Mouse (Mus musculus) CH12.LX (cell line): Measurements from ENCODE around the gene Cda. TPM values are rescaled to one million over a fixed set of nuclear protein-coding genes. Genes with fewer than 3 reads are reported as not detected.

ENCODE experiments used
- DNase-seq: peaks from one replicate; pipeline ENCODE4 v3.0.0-alpha.2; 2013; ENCODE audit errors: extremely low read depth
- H3K27ac ChIP-seq: 2 replicates; pipeline ENCODE4 v1.5.1; 2012; ENCODE audit warnings: low read depth, mild to moderate bottlenecking, control low read depth, moderate library complexity; ENCODE audit not compliant: insufficient read depth
- H3K27me3 ChIP-seq: replicated peaks from 2 replicates; pipeline ENCODE3; 2012; ENCODE audit warnings: inconsistent platforms
- H3K36me3 ChIP-seq, 2 experiments: replicated peaks in 1 of 2; 2 replicates each; pipeline versions ENCODE3 to v1.6.1; 2012; ENCODE audit warnings: inconsistent platforms in 1 of 2, low read length in 1 of 2, mild to moderate bottlenecking in 1 of 2, mixed read lengths in 1 of 2, moderate library complexity in 1 of 2; ENCODE audit not compliant: control insufficient read depth in 1 of 2, insufficient read depth in 1 of 2
- H3K4me1 ChIP-seq, 2 experiments: 2 replicates each; pipeline ENCODE4 v1.6.1; 2012; ENCODE audit warnings: inconsistent platforms in 1 of 2, moderate library complexity in 1 of 2; ENCODE audit not compliant: insufficient read depth in 2 of 2, control insufficient read depth in 1 of 2
- H3K4me2 ChIP-seq: 2 replicates; pipeline ENCODE4 v1.6.1; 2012; ENCODE audit warnings: low read depth, mild to moderate bottlenecking, control low read depth; ENCODE audit not compliant: poor library complexity, insufficient read depth, severe bottlenecking
- H3K4me3 ChIP-seq, 3 experiments: fragments of 150-350 bp in 1 of 3; sonication (generic) in 1 of 3; replicated peaks in 1 of 3; 2 replicates each; pipeline versions ENCODE3 to v1.5.1; 2011 to 2012; ENCODE audit warnings: low read depth in 2 of 3, low read length in 2 of 3, mild to moderate bottlenecking in 2 of 3, moderate library complexity in 2 of 3, control low read depth in 1 of 3, improper control_type of control experiment in 1 of 3, inconsistent platforms in 1 of 3, mixed read lengths in 1 of 3; ENCODE audit not compliant: poor library complexity in 1 of 3
- H3K79me2 ChIP-seq: replicated peaks from 2 replicates; pipeline ENCODE4 v1.6.1; 2012; ENCODE audit warnings: mild to moderate bottlenecking, moderate library complexity; ENCODE audit not compliant: control insufficient read depth, poor library complexity, insufficient read depth, severe bottlenecking; ENCODE audit errors: extremely low read depth
- H3K9ac ChIP-seq: 2 replicates; pipeline ENCODE4 v1.6.1; 2012; ENCODE audit warnings: low read depth, mild to moderate bottlenecking, control low read depth, moderate library complexity; ENCODE audit not compliant: insufficient read depth
- H3K9me3 ChIP-seq: replicated peaks from 2 replicates; pipeline ENCODE3; 2012; ENCODE audit warnings: low read length, inconsistent platforms, mixed read lengths
- CTCF ChIP-seq, 2 experiments: IDR thresholded peaks in 1 of 2; conservative IDR thresholded peaks in 1 of 2; 2 replicates each; pipeline ENCODE4 v1.5.1; 2011 to 2012; ENCODE audit warnings: low read depth in 2 of 2, low read length in 2 of 2, improper control_type of control experiment in 1 of 2, inconsistent platforms in 1 of 2, mild to moderate bottlenecking in 1 of 2, moderate library complexity in 1 of 2
- E2F4 ChIP-seq: IDR thresholded peaks from 2 replicates; pipeline ENCODE4 v1.6.1; 2011; ENCODE audit warnings: low read depth, low read length, improper control_type of control experiment; ENCODE audit not compliant: insufficient replicate concordance
- ELF1 ChIP-seq: IDR thresholded peaks from 2 replicates; pipeline ENCODE4 v1.6.1; 2014; ENCODE audit warnings: low read depth, mild to moderate bottlenecking, inconsistent platforms, low read length, improper control_type of control experiment
- EP300 ChIP-seq: IDR thresholded peaks from 2 replicates; pipeline ENCODE4 v1.6.1; 2011; ENCODE audit warnings: low read length, improper control_type of control experiment
- HCFC1 ChIP-seq: IDR thresholded peaks from 2 replicates; pipeline ENCODE4 v1.6.1; 2012; ENCODE audit warnings: low read depth, mild to moderate bottlenecking, inconsistent platforms, low read length, improper control_type of control experiment
- IRF4 ChIP-seq: IDR thresholded peaks from 2 replicates; pipeline ENCODE4 v1.6.1; 2014; ENCODE audit warnings: low read depth, mild to moderate bottlenecking, inconsistent platforms, low read length, improper control_type of control experiment
- JUND ChIP-seq: conservative IDR thresholded peaks from 2 replicates; pipeline ENCODE4 v1.6.1; 2011; ENCODE audit warnings: low read depth, low read length, improper control_type of control experiment
- KAT2A ChIP-seq: IDR thresholded peaks from 2 replicates; pipeline ENCODE4 v1.6.1; 2012; ENCODE audit warnings: low read length, improper control_type of control experiment, inconsistent platforms; ENCODE audit not compliant: insufficient replicate concordance
- MAFK ChIP-seq: IDR thresholded peaks from 2 replicates; pipeline ENCODE4 v1.6.1; 2011; ENCODE audit warnings: low read length, improper control_type of control experiment; ENCODE audit not compliant: insufficient replicate concordance
- MAX ChIP-seq: IDR thresholded peaks from 2 replicates; pipeline ENCODE4 v1.6.1; 2011; ENCODE audit warnings: low read length, improper control_type of control experiment
- MXI1 ChIP-seq: IDR thresholded peaks from 2 replicates; pipeline ENCODE4 v1.6.1; 2011; ENCODE audit warnings: mild to moderate bottlenecking, low read depth, low read length, improper control_type of control experiment
- MYC ChIP-seq: IDR thresholded peaks from 2 replicates; pipeline ENCODE4 v1.6.1; 2011; ENCODE audit warnings: low read depth, mild to moderate bottlenecking, improper control_type of control experiment, low read length
- POLR2A ChIP-seq: IDR thresholded peaks from 2 replicates; pipeline ENCODE4 v1.6.1; 2011; ENCODE audit warnings: low read depth, mild to moderate bottlenecking, improper control_type of control experiment, low read length
- POLR2AphosphoS2 ChIP-seq: IDR thresholded peaks from 2 replicates; pipeline ENCODE4 v1.6.1; 2011; ENCODE audit warnings: low read depth, low read length, improper control_type of control experiment
- RCOR1 ChIP-seq: conservative IDR thresholded peaks from 2 replicates; pipeline ENCODE4 v1.6.1; 2012; ENCODE audit warnings: low read depth, mild to moderate bottlenecking, inconsistent platforms, low read length, improper control_type of control experiment
- SIN3A ChIP-seq: IDR thresholded peaks from 2 replicates; pipeline ENCODE4 v1.6.1; 2012; ENCODE audit warnings: low read length, improper control_type of control experiment, inconsistent platforms
- TBP ChIP-seq: conservative IDR thresholded peaks from 2 replicates; pipeline ENCODE4 v1.6.1; 2011; ENCODE audit warnings: low read depth, low read length, improper control_type of control experiment
- UBTF ChIP-seq: IDR thresholded peaks from 2 replicates; pipeline ENCODE4 v1.6.1; 2012; ENCODE audit warnings: low read depth, mild to moderate bottlenecking, inconsistent platforms, low read length, improper control_type of control experiment, moderate library complexity
- USF2 ChIP-seq: conservative IDR thresholded peaks from 2 replicates; pipeline ENCODE4 v1.6.1; 2011; ENCODE audit warnings: low read depth, low read length, improper control_type of control experiment
- ZC3H11A ChIP-seq: IDR thresholded peaks from 2 replicates; pipeline ENCODE4 v1.6.1; 2012; ENCODE audit warnings: low read depth, mild to moderate bottlenecking, inconsistent platforms, low read length, improper control_type of control experiment
- ZMIZ1 ChIP-seq: IDR thresholded peaks from 2 replicates; pipeline ENCODE4 v1.6.1; 2012; ENCODE audit warnings: low read depth, mild to moderate bottlenecking, inconsistent platforms, low read length, improper control_type of control experiment
- dilution Hi-C: fragments of 300-500 bp; cut with MboI; formaldehyde crosslinking; loops from 2 replicates; pipeline ENCODE4 v1.14.3; 2020; ENCODE audit warnings: low sequenced_read_pairs; ENCODE audit not compliant: extremely low pct_unique_long_range_greater_than_20kb, extremely low pct_ligation_motif_present
- in situ Hi-C: fragments of 300-500 bp; cut with MboI; formaldehyde crosslinking; loops from 3 replicates; pipeline ENCODE4 v1.14.3; 2019; ENCODE audit warnings: low sequenced_read_pairs, low pct_ligation_motif_present, low pct_unique_long_range_greater_than_20kb, mixed read lengths
- polyA plus RNA-seq: library from polyadenylated mRNA; unstranded; fragments of >175 nt; gene quantifications from 2 replicates; pipeline ENCODE4 v1.2.1, GENCODE M21; 2012; ENCODE audit warnings: low read depth; ENCODE audit not compliant: insufficient read length
- total RNA-seq, 2 experiments: library from RNA; depleted of rRNA; stranded (reverse); fragments of 300-350 nt in 1 of 2; fragments of >200 nt in 1 of 2; gene quantifications; 2 replicates each; pipeline ENCODE4 v1.2.3; 2012 to 2014

Gene Cda
- total and polyA plus RNA-seq, 3 experiments = not detected

DNA sequence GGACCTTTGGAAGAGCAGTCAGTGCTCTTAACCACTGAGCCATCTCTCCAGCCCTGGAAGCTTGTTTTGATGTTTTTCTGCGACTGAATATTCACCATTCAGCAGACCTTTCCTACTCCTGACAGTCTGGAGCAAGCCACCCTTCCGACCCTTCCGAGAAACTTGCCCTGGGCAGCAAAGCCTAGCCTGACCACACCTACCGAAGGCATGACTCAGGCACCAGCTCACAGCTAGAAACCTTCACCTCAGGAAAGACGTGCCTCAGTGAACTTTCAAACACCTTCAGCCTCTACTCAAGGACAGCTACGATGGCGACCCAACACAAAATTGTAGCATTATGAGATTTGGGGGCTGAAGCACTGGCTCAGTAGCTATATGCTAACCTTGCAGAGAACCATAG lies 4.9 kb downstream of the Cda start:
- no peaks in the 10 kb centered on the region for H3K36me3 ChIP-seq
- in situ Hi-C loops = no loop called here

DNA sequence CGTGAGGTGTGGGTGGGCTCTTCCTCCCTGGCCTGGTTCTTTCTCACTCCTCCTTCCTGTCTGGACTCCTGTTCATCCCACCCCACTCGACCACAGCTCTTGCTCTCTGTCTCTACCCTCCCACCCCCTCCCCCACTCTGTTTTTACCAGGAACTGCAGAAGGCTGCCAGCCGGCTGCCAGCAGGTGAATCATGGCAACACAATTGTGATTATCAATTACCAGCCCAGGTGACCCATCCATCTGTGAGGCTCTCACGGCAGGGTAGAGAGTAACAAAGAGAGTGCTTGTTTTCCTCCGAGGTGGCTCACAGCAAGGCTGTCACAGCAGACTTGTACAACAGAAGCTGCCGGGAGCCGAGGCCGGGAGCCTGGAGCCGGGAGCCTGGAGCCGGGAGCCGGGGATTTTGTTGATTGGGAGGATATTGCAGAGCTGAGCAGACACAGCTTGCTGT lies 6.4 kb downstream of the Cda start:
- dilution Hi-C loops = no loop called here
- Histone ChIP-seq H3K79me2 (no peaks in the 10 kb centered on the region), H3K27ac (no peak overlapping the region), H3K27me3 (peaks cover 84% of the 10 kb centered on the region), H3K9ac (no peak overlapping the region), H3K4me3 (no peak overlapping the region), H3K4me1 (no peaks in the 10 kb centered on the region), H3K36me3 (no peaks in the 10 kb centered on the region), H3K4me2 (no peak overlapping the region), H3K9me3 (peaks cover 5% of the 10 kb centered on the region)
- TF ChIP-seq ZMIZ1 (no peak), IRF4 (no peak), MYC (no peak), ELF1 (no peak), HCFC1 (no peak), CTCF (conservative IDR thresholded peaks at IDR 0.05 in 1 of 2, IDR thresholded peaks at IDR 0.05 in 1 of 2; ENCODE audit: low read depth in 2 of 2, low read length in 2 of 2) (no peak), POLR2A (no peak), UBTF (no peak), EP300 (no peak), MAFK (no peak), SIN3A (no peak), POLR2AphosphoS2 (no peak), MAX (no peak), TBP (no peak), RCOR1 (no peak)
- in situ Hi-C loops = no loop called here
- DNase-seq = no peak

More for the DNA sequence above, 4.9 kb downstream of the Cda start:
- Histone ChIP-seq H3K27ac (no peak overlapping the region), H3K9me3 (peaks cover 5% of the 10 kb centered on the region), H3K4me1 (peaks cover 0 to 3% of the 10 kb centered on the region in 2 experiments; a peak in 1 of 4 replicates), H3K9ac (no peak overlapping the region), H3K79me2 (no peaks in the 10 kb centered on the region), H3K27me3 (peaks cover 87% of the 10 kb centered on the region), H3K4me2 (no peak overlapping the region), H3K4me3 (no peak overlapping the region)
- no peak for DNase-seq
- dilution Hi-C loops = no loop called here
- no peak for TF ChIP-seq MXI1
- no peak for TF ChIP-seq IRF4
- no peak for TF ChIP-seq POLR2AphosphoS2
- no peak for TF ChIP-seq KAT2A
- TF ChIP-seq USF2 = no peak
- TF ChIP-seq RCOR1 = no peak
- no peak for TF ChIP-seq EP300
- TF ChIP-seq JUND = no peak
- no peak for TF ChIP-seq E2F4
- no peak for TF ChIP-seq ZC3H11A
